Mouse (Mus musculus) adipose tissue, adult 10 weeks (tissue): Measurements from ENCODE around the gene Gm21887. TPM values are rescaled to one million over a fixed set of nuclear protein-coding genes. Genes with fewer than 3 reads are reported as not detected.

Experiments used
- polyA plus RNA-seq: library from polyadenylated mRNA; stranded (reverse); fragments of 350-450 nt; fragmentation: Illumina TruSeq; extraction: RNeasy Lipid Tissue Mini Kit (QIAGEN cat#74804); gene quantifications from one replicate; pipeline ENCODE4 v1.2.3, GENCODE M21; 2014; ENCODE audit warnings: low read depth, low replicate concordance

Gm21887 gene
- 109 TPM for polyA plus RNA-seq

DNA sequence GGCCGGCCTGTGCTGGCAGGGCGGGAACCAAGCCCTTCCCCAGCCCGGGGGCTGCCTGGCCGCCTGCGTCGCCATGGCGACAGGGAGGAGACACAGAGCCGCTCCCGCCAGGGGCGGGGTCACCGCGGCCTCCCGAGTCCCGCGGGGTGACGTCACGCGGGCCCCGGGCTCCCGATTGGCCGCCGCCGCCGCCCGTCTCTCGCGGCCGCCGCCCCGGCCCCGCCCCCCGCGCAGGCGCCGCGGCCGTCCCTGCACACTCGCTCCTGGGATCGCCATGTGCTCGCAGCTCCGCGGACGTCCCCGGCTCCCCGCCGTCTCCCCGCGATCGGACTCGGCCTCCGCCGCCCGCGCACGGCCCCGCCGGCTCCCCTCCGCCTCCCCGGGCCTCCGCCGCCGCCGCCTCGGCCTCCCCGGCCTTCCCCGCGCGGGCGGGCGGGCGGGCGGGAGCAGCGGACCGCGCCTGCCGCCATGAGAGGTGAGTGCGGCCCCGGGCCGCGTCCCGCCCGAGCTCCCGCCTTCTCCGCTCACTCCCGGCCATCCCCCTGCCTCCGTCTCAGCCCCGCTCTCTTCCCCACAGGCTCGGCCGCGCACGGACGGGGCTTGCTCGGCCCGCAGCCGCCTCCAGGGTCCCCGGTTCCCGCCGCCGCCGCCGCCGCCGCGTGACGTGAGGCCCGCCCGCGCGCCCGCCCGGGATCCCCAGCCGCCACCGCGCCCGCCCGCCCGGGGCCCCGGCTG, at the start of gene Gm21887:
Gm21887 (plus strand) TSS at position 644 of the 735 bp plus-strand sequence.

Other genes with a start within 250 kb of the Gm21887 start
- 1.0 TPM for gene 4933400A11Rik, start 230.0 kb upstream of the Gm21887 start, polyA plus RNA-seq